Mouse (Mus musculus) layer of hippocampus, adult 18-20 months (tissue): ENCODE results near the gene Rtkn2. TPM values are rescaled to one million over a fixed set of nuclear protein-coding genes. Genes with fewer than 3 reads are reported as not detected.

ENCODE experiments used
- DNase-seq, 2 experiments: peaks; one replicate each; pipeline ENCODE4 v3.0.0; 2022; ENCODE audit warnings: low spot score in 2 of 2
- total RNA-seq, 2 experiments: library from RNA; stranded (reverse); gene quantifications; 2 replicates each; pipeline ENCODE4 v1.2.3; 2021

The Rtkn2 gene
- total RNA-seq, 2 experiments from 2014 or later = 5.2 to 6.4 TPM

DNA sequence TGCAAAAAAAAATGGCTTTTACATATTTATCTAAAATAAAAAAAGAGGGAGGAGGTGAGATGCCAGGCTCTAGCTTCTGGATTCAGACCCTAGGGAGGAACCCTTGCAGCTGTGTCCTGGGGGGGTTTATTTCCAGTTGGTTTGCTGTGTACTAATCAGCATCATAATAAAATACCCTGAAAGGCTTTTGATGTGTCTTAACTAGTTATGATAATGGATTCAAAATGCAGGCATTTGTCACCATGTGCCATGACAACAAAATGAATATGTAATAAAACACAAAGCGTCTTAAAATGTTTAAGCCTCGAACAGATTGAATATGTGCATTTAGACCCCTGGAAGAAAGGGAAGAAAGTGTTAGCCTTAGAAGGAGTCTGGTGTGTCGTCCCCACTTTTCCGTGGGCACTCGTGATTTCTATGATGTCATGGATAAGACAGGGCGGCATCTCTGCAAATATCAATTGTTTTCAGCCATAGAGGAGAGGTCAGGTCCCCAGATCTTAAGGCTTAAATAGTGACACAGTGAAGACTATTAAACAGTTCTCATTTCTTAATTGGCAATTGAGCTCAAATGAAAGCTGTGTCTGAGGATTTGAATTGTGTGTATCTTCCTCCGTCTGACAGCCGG, 59.7 kb downstream of the Rtkn2 start:
- DNase-seq = no peak

GRCm38 (mm10) chr10:68039641-68040205, 60.4 kb downstream of the Rtkn2 start:
- DNase-seq = peak in 1 of 2 experiments; percentile 11

- no peak for DNase-seq
Observed at GRCm38 (mm10) chr10:68040394-68040793, 61.0 kb downstream of the Rtkn2 start.

DNA sequence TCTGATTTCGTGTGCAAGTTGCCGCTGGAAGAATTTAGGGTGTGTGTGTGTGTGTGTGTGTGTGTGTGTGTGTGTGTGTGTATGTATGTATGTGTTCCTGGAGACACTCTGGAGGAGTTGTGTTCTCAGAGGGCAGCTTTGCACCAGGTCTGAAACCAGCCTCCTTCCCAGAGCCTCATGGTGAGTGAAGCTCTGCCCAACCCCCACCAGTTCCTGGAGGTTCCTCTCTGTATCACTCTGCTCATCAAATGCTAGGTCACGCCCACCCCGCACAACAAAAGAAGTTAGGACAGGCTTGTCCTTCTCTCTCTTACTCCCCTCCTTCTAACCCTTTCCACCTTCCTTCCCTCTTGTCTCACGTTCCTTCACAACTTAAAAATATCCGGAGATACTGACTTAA, 64.6 kb downstream of the Rtkn2 start:
- DNase-seq = no peak

- DNase-seq = no peak
Observed at GRCm38 (mm10) chr10:68044864-68045263, 65.5 kb downstream of the Rtkn2 start.

DNA sequence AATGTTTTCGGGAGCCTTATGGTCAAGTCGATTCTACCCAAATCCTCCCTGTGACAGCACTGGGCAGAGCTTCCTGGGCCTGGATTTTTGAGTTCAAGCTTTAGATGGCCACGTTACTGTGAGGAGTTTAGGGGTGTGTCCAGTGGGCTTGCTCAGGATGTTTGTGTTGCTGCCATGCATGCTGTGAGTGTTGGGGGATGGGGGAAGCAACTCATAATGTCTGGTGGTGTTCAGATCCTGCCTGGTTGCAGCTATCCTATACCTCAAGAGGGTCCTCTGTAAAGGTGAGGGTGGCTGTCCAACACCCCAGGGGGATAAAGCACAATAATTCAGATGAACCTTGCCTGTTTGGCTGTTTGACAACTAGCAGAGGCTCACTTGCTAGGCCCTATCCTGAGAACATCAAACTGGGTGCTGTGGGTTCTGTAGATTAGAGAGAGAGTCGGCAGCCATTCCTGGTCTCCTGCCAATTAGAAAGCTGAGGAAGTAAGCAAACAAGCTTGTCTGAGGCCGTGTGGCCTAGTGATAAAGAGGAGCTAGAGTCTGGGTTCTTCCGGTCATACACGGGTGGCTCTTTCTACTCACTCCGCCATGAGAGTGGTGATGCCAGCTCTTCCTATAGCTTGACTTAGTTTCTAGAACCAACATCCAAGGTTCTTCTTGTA, 69.4 kb downstream of the Rtkn2 start:
- no peak for DNase-seq

- DNase-seq = no peak
Observed at GRCm38 (mm10) chr10:68050882-68051281, 71.5 kb downstream of the Rtkn2 start.

GRCm38 (mm10) chr10:68051316-68051933, 72.1 kb downstream of the Rtkn2 start:
- DNase-seq = no peak

GRCm38 (mm10) chr10:68052307-68052706, 72.9 kb downstream of the Rtkn2 start:
- DNase-seq = no peak

DNA sequence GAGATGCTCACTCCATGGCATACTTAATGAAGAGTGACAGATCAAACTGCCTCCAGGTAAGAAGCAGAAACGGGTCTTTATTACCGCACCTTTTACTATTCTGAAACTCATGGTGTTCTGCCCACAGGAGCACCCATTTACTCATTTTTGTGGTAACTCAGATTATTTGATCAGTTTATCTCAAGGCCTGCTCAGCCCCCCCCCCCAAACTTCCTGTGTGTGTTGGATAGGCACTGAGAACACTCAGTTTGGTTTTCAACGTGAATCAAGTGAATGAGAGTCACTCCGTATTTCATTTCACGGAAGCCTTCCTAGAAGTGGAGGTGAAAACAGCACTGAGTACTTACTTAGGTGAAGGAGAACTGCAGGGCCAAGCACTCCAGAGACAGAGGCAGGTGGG, 74.8 kb downstream of the Rtkn2 start:
- DNase-seq = no peak

GRCm38 (mm10) chr10:68054706-68055105, 75.3 kb downstream of the Rtkn2 start:
- no peak for DNase-seq

DNA sequence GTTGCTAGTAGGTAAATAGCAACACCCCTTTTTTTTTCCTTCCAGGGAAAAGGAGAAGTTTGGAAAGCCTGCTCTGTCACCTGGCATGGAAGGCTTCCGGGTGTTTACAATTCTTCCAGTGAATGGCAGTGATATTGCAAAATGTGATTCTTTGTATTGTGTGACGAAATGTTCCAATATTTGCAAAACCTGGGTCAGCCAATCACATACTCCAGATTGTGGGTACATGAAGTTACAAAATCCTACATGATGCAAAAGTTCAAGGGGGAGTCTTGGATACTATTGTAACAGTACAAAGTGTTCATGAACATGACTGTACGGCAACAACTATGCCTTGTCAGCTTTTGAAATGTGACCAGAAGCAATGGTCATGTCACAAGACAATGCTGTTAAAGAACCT, 78.5 kb downstream of the Rtkn2 start:
- no peak for DNase-seq

DNA sequence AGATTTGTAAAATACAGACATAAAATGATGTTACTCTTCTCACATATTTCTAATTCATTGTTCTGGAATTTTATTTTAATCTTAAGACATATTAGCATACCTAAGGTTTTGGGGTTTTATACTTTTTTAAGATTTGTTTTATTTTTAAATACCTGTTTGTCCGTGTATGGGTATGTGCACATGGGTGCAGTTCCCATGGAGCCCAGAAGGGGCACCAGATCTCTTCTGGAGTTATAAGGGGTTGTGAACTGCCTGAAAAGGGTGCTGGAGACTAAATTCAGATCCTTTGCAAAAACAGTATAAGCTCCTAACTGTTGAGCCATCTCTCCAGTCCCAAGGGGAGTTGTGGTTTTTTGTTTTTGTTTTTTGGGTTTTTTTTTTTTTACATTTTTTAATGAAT, 79.0 kb downstream of the Rtkn2 start:
- no peak for DNase-seq

- DNase-seq = peak in 1 of 2 experiments; percentile 11
Observed at GRCm38 (mm10) chr10:68060590-68061248, 81.3 kb downstream of the Rtkn2 start.

GRCm38 (mm10) chr10:68061249-68061615, 81.9 kb downstream of the Rtkn2 start:
- no peak for DNase-seq

DNA sequence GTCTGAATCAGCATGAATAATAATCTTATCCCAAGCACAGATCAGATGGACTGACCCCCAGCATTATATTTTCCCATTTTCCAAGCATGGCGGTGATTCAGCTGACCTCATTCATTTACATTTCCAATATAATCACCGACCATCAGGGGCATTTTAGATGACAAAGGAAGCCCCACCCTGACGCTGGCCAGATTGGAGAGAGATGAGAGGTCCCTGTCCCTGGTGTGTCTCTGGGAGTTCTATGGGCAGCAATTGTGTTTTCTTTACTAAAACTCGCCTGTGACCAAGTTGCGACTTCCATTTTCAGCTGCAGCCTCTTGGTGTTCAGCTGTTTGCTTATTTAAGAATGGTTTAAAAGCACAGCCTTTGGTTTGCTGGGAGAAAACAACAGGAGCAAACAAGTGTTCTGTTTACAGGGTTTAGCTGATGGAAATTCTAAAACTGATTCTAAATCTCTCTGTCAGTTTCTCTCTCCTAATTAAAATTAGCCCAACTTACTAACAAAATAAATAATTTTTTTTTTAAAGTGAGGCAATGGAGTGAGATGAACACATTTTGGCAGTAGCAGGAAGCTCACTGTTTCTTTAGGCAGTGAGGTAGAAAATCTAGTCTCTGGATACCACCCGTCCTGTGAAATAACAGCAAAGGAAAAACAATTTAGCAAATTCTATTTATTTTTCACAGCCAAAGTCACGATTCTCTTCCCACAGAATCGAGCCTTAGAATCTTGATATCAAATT, 84.6 kb downstream of the Rtkn2 start:
- DNase-seq = no peak

GRCm38 (mm10) chr10:68064571-68064970, 85.2 kb downstream of the Rtkn2 start:
- no peak for DNase-seq

DNA sequence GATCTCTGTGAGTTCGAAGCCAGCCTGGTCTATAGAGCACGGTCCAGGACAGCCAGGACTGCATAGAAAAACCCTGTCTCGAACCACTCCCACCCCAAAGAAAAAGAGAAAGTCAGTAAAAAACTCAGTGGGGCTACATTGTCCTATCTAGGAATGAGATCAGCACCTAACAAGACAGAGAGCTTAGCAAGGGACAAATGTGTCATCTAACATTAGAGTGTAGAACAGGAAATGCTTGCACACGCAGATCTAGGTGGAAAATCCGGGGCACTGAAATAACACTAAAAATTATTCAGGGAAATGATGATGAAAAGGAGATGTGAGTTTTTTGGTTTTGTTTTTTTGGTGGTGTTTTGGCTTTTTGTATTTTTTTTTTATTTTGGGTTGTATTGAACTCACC, 86.8 kb downstream of the Rtkn2 start:
- DNase-seq = no peak

DNA sequence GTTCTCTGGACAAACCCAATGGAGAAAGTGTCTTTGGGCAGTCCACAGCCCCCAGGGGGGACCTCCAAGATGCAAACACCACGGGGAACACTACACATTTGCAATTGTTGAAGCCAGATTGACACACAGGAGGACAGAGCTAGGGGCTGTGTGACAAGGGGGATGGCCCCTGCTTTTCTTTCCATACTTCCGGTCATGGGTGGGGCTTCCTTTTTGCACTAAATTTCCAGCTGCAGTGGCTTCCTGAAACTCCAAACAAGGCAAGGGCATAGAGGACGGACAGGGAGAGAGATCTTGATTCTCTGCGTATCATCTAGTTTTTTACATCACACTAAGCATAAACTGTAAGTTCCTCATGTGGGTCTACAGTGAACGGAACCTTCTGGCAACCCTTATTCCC, 88.6 kb downstream of the Rtkn2 start:
- DNase-seq = no peak

GRCm38 (mm10) chr10:68068426-68068825, 89.1 kb downstream of the Rtkn2 start:
- DNase-seq = no peak

DNA sequence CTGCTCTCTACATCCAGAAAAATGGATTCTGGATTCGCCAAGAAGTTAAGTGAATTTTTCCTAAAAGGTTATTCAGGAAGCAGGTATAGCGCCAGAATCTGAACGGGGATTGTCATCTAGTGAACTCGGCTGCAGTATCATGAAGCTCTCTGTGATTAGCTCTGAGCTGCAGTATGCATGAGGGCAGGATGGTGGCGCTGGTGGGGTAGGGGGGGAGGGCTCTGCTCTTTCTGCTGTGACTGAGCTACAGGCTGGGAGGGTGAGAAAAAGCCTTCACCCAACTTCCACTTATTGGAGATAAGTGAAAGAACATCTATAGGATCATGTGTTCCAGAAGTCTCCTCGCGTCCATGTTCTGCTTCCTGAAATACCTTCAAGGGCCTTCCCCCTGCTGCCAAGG, 91.7 kb downstream of the Rtkn2 start:
- no peak for DNase-seq
